Mouse (Mus musculus) olfactory bulb, adult 2 months (tissue): ENCODE data around the gene Bmp7. TPM values are rescaled to one million over a fixed set of nuclear protein-coding genes. Genes with fewer than 3 reads are reported as not detected.

Experiments
- H3K27ac ChIP-seq: fragments of 200-500 bp; 2 replicates; pipeline ENCODE4 v1.5.1; 2012; ENCODE audit warnings: low read depth, low read length; ENCODE audit not compliant: insufficient read depth
- H3K4me1 ChIP-seq: fragments of 200-500 bp; 2 replicates; pipeline ENCODE4 v1.6.1; 2012; ENCODE audit warnings: low read length; ENCODE audit not compliant: control insufficient read depth, insufficient read depth
- H3K4me3 ChIP-seq: fragments of 200-500 bp; 2 replicates; pipeline ENCODE4 v1.5.1; 2012; ENCODE audit warnings: mild to moderate bottlenecking, low read depth, low read length, moderate library complexity; ENCODE audit not compliant: insufficient read depth
- CTCF ChIP-seq: fragments of 200-500 bp; IDR thresholded peaks from 2 replicates; pipeline ENCODE4 v1.5.1; 2012; ENCODE audit warnings: low read depth, mild to moderate bottlenecking, low read length, moderate library complexity; ENCODE audit not compliant: insufficient read depth
- POLR2A ChIP-seq: fragments of 200-500 bp; IDR thresholded peaks from 2 replicates; pipeline ENCODE4 v1.6.1; 2012; ENCODE audit warnings: mild to moderate bottlenecking, low read depth, low read length, moderate library complexity; ENCODE audit not compliant: insufficient read depth
- WGBS: fragments of 180-500 bp; shearing (Covaris S2); methylation state at CpG from one replicate; pipeline ENCODE4 v1.1.7; 2018; 5-methylcytosine and 5-hydroxymethylcytosine counted together
- polyA plus RNA-seq: library from polyadenylated mRNA; stranded (reverse); fragments of >200 nt; gene quantifications from 2 replicates; pipeline ENCODE4 v1.2.4, GENCODE M21; 2012; ENCODE audit warnings: low replicate concordance; ENCODE audit not compliant: missing spikeins, insufficient read depth, insufficient read length

The Bmp7 gene
- polyA plus RNA-seq, 1 experiment = not detected

- H3K4me1 ChIP-seq = peaks cover 4% of the 10 kb centered on the region; the same call in 1 of the 2 replicates
- WGBS = 80% methylated on average over 6 of the region's 6 CpGs
- TF ChIP-seq CTCF (no peak), POLR2A (no peak)
- no peak overlapping the region for H3K27ac ChIP-seq
- H3K4me3 ChIP-seq = no peak overlapping the region
These were observed 35.5 kb downstream of the Bmp7 start for GRCm38 (mm10) chr2:172904614-172905013.

- Histone ChIP-seq H3K27ac (no peak overlapping the region), H3K4me1 (peaks cover 3% of the 10 kb centered on the region; the same call in 1 of the 2 replicates), H3K4me3 (no peak overlapping the region)
- TF ChIP-seq POLR2A (no peak), CTCF (no peak)
- 88% methylated on average over 8 of the region's 8 CpGs for WGBS
These were observed 36.6 kb downstream of the Bmp7 start for GRCm38 (mm10) chr2:172903523-172903922.

GRCm38 (mm10) chr2:172900954-172901701, 39.0 kb downstream of the Bmp7 start:
- H3K27ac ChIP-seq = no peak overlapping the region
- 76% methylated on average over 10 of the region's 10 CpGs for WGBS
- H3K4me1 ChIP-seq = no peaks in the 10 kb centered on the region
- no peak overlapping the region for H3K4me3 ChIP-seq
- TF ChIP-seq CTCF (no peak), POLR2A (no peak)

- Histone ChIP-seq H3K27ac (no peak overlapping the region), H3K4me1 (no peaks in the 10 kb centered on the region), H3K4me3 (no peak overlapping the region)
- TF ChIP-seq CTCF (no peak), POLR2A (no peak)
- 75% methylated on average over 15 of the region's 15 CpGs for WGBS
These were observed 50.2 kb downstream of the Bmp7 start for GRCm38 (mm10) chr2:172889756-172890443.

- 58% methylated on average over 12 of the region's 12 CpGs for WGBS
These were observed 50.9 kb downstream of the Bmp7 start for GRCm38 (mm10) chr2:172889222-172889621.

GRCm38 (mm10) chr2:172888147-172888546, 52.0 kb downstream of the Bmp7 start:
- Histone ChIP-seq H3K27ac (no peak overlapping the region), H3K4me1 (peaks cover 7% of the 10 kb centered on the region; the same call in 1 of the 2 replicates), H3K4me3 (no peak overlapping the region)
- 80% methylated on average over 12 of the region's 12 CpGs for whole genome bisulfite sequencing
- TF ChIP-seq CTCF = no peak
- no peak for TF ChIP-seq POLR2A

More at GRCm38 (mm10) chr2:172889222-172889621, 50.9 kb downstream of the Bmp7 start:
- Histone ChIP-seq H3K27ac (no peak overlapping the region), H3K4me1 (peaks cover 3% of the 10 kb centered on the region; the same call in 1 of the 2 replicates), H3K4me3 (no peak overlapping the region)
- TF ChIP-seq POLR2A = no peak
- no peak for TF ChIP-seq CTCF

GRCm38 (mm10) chr2:172885861-172886260, 54.3 kb downstream of the Bmp7 start:
- Histone ChIP-seq H3K4me3 (no peak overlapping the region), H3K27ac (no peak overlapping the region), H3K4me1 (peaks cover 10% of the 10 kb centered on the region; the same call in 1 of the 2 replicates)
- WGBS = 79% methylated on average over 7 of the region's 7 CpGs
- no peak for TF ChIP-seq CTCF
- TF ChIP-seq POLR2A = no peak

GRCm38 (mm10) chr2:172884584-172884983, 55.5 kb downstream of the Bmp7 start:
- Histone ChIP-seq H3K4me3 (no peak overlapping the region), H3K4me1 (peaks cover 10% of the 10 kb centered on the region; the same call in 1 of the 2 replicates), H3K27ac (no peak overlapping the region)
- 90% methylated on average over 6 of the region's 6 CpGs for WGBS
- TF ChIP-seq POLR2A = no peak
- TF ChIP-seq CTCF = no peak

- 94% methylated on average over 9 of the region's 9 CpGs for WGBS
- peaks cover 6% of the 10 kb centered on the region for H3K4me1 ChIP-seq
- TF ChIP-seq CTCF (no peak), POLR2A (no peak)
- no peak overlapping the region for H3K27ac ChIP-seq
- H3K4me3 ChIP-seq = no peak overlapping the region
These were observed 64.9 kb downstream of the Bmp7 start for GRCm38 (mm10) chr2:172875201-172875600.
